Mouse (Mus musculus) spleen, postnatal 4 days (tissue): ENCODE measurements around the gene Cldn3.

Experiments
- DNase-seq, 2 experiments: peaks; one replicate each; pipeline ENCODE4 v3.0.0; 2022; ENCODE audit warnings: low spot score in 2 of 2

Gene Cldn3

GRCm38 (mm10) chr5:135035608-135036359 lies 49.8 kb downstream of the Cldn3 start:
- no peak for DNase-seq
